Mouse (Mus musculus) c-Kit-positive CD71-positive TER-119-negative erythroid progenitor cells, embryonic 14.5 days (primary cell): ENCODE results near the gene Lgals4.

Source experiments
- DNase-seq: peaks from one replicate; pipeline ENCODE4 v3.0.0-alpha.2; 2013; ENCODE audit warnings: low read depth

Lgals4 gene

GRCm38 (mm10) chr7:28833723-28834347 is at the start of gene Lgals4:
TSS of gene Lgals4 (plus strand) at chr7:28833854.
- no peak for DNase-seq

GRCm38 (mm10) chr7:28785161-28785560 is 48.5 kb upstream of the Lgals4 start:
- no peak for DNase-seq

- DNase-seq, result no peak
These were observed 45.8 kb upstream of the Lgals4 start for GRCm38 (mm10) chr7:28787884-28788283.

- DNase-seq, result no peak
These were observed 45.1 kb upstream of the Lgals4 start, which contains the start of gene Rinl for GRCm38 (mm10) chr7:28788307-28789195. TSS of gene Rinl (plus strand) at chr7:28788969.

GRCm38 (mm10) chr7:28789235-28789634 is 44.4 kb upstream of the Lgals4 start:
- no peak for DNase-seq

GRCm38 (mm10) chr7:28790066-28790806 is 43.4 kb upstream of the Lgals4 start:
- DNase-seq, result no peak

- no peak for DNase-seq
These were observed 41.9 kb upstream of the Lgals4 start for GRCm38 (mm10) chr7:28791706-28792105.

- no peak for DNase-seq
These were observed 41.1 kb upstream of the Lgals4 start for GRCm38 (mm10) chr7:28792391-28793185.

GRCm38 (mm10) chr7:28793834-28794233 is 39.8 kb upstream of the Lgals4 start:
- DNase-seq, result no peak

GRCm38 (mm10) chr7:28794496-28794895 is 39.2 kb upstream of the Lgals4 start:
- DNase-seq, result no peak

- no peak for DNase-seq
These were observed 37.8 kb upstream of the Lgals4 start for GRCm38 (mm10) chr7:28795832-28796231.

GRCm38 (mm10) chr7:28796562-28796975 is 37.1 kb upstream of the Lgals4 start:
- DNase-seq, result peak; percentile 61

- DNase-seq, result no peak
These were observed 33.7 kb upstream of the Lgals4 start for GRCm38 (mm10) chr7:28799994-28800393.

- DNase-seq, result no peak
These were observed 32.2 kb upstream of the Lgals4 start for GRCm38 (mm10) chr7:28801451-28801850.

- no peak for DNase-seq
These were observed 31.6 kb upstream of the Lgals4 start for GRCm38 (mm10) chr7:28801901-28802670.

GRCm38 (mm10) chr7:28802846-28803588 is 30.6 kb upstream of the Lgals4 start:
- DNase-seq, result no peak

- DNase-seq, result no peak
These were observed 29.9 kb upstream of the Lgals4 start for GRCm38 (mm10) chr7:28803756-28804155.

GRCm38 (mm10) chr7:28806869-28807268 is 26.8 kb upstream of the Lgals4 start:
- no peak for DNase-seq

- no peak for DNase-seq
These were observed 25.9 kb upstream of the Lgals4 start for GRCm38 (mm10) chr7:28807641-28808220.
